15 mouse cellular contexts compared by ENCODE assay signal in the genomic region with DNA sequence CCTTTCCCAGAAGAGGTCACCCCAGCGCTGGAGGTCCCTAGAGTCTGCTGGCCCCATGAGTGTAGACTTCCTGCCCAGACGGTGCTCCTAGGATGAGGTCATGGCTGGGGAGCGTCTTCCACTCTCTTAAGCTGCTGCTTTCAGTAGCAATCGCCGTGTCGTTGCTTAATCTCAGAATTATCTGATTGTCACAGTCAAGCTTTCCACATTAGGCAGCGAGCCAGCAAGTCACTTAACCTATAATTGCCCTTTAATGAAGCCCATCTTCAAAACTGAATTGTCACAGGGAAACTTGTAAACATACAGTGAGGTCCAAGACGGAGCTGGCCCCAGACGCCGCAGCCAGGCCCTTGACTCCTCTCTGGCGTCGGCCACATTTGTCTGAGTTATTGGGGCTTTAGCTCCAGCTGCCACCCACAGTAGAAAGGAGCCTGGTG.
DNase-seq lines count a peak whose midpoint lies in the region; ATAC-seq lines count a peak whose summit lies in the region.
"Had no signal": no experiment of that assay in that cellular context is flagged by ENCODE, and none has a peak within 500 bp of the region (broad histone marks: within the 10 kb centered on the region; RNA-seq: fewer than 3 reads in every experiment).

No protein-coding gene starts in this region.

- 0 out of 2 replicates have a peak, but pooled peaks have one; percentile 35 for ATAC-seq in heart, embryonic 14.5 days (ENCODE audit: insufficient number of reproducible peaks, insufficient read depth, low FRiP score, low read depth)
- ATAC-seq in kidney, embryonic 16.5 days (ENCODE audit: low FRiP score, low TSS enrichment), result peak; percentile 81
- ATAC-seq in granulocyte monocyte progenitor cell, adult 5-6 weeks (replicated peaks; ENCODE audit: poor library complexity, severe bottlenecking), result no peak
- ATAC-seq in midbrain, embryonic 13.5 days, result no peak
- ATAC-seq in hindbrain, embryonic 12.5 days (ENCODE audit: low FRiP score), result no peak
- ATAC-seq: hindbrain, embryonic 16.5 days had no signal

- no peaks in the 10 kb centered on the region for H3K36me3 ChIP-seq in heart, embryonic 14.5 days (ENCODE audit: control insufficient read depth, insufficient read depth, low read length)
- no peaks in the 10 kb centered on the region for H3K36me3 ChIP-seq in heart, embryonic 10.5 days
- H3K36me3 ChIP-seq in embryonic facial prominence, embryonic 10.5 days (replicated peaks), result no peaks in the 10 kb centered on the region
- H3K36me3 ChIP-seq in kidney, embryonic 16.5 days (ENCODE audit: insufficient read depth, low read length), result no peaks in the 10 kb centered on the region
- no peaks in the 10 kb centered on the region for H3K36me3 ChIP-seq in midbrain, embryonic 13.5 days
- no peaks in the 10 kb centered on the region for H3K36me3 ChIP-seq in hindbrain, embryonic 12.5 days
- H3K36me3 ChIP-seq: forebrain, embryonic 10.5 days had no signal

- H3K9ac ChIP-seq in heart, embryonic 14.5 days (ENCODE audit: low read length), result no peak overlapping the region
- no peak overlapping the region for H3K9ac ChIP-seq in kidney, embryonic 16.5 days (replicated peaks; ENCODE audit: low read length)
- H3K9ac ChIP-seq in midbrain, embryonic 13.5 days (replicated peaks), result no peak overlapping the region
- no peak overlapping the region for H3K9ac ChIP-seq in hindbrain, embryonic 12.5 days

- H3K9me3 ChIP-seq in heart, embryonic 14.5 days (ENCODE audit: control insufficient read depth, low read length), result no peaks in the 10 kb centered on the region
- H3K9me3 ChIP-seq in heart, embryonic 10.5 days, result no peaks in the 10 kb centered on the region
- H3K9me3 ChIP-seq in embryonic facial prominence, embryonic 10.5 days, result no peaks in the 10 kb centered on the region
- H3K9me3 ChIP-seq in kidney, embryonic 16.5 days (ENCODE audit: low read length), result peaks cover 3% of the 10 kb centered on the region
- no peaks in the 10 kb centered on the region for H3K9me3 ChIP-seq in midbrain, embryonic 13.5 days
- peaks cover 3% of the 10 kb centered on the region; the same call in 1 of the 2 replicates for H3K9me3 ChIP-seq in hindbrain, embryonic 12.5 days (replicated peaks)
- H3K9me3 ChIP-seq: forebrain, embryonic 10.5 days had no signal

- WGBS in heart, embryonic 14.5 days, result 27% methylated on average over 12 of the region's 12 CpGs
- WGBS in heart, embryonic 10.5 days, result 45% methylated on average over 12 of the region's 12 CpGs
- 62% methylated on average over 12 of the region's 12 CpGs for WGBS in embryonic facial prominence, embryonic 10.5 days
- 45% methylated on average over 12 of the region's 12 CpGs for WGBS in kidney, embryonic 16.5 days
- WGBS in midbrain, embryonic 13.5 days, result 56% methylated on average over 12 of the region's 12 CpGs
- 72% methylated on average over 12 of the region's 12 CpGs for whole genome bisulfite sequencing in hindbrain, embryonic 12.5 days

- peaks cover 9% of the 10 kb centered on the region for H3K27me3 ChIP-seq in heart, embryonic 14.5 days (ENCODE audit: control insufficient read depth, insufficient read depth, low read length)
- H3K27me3 ChIP-seq in heart, embryonic 10.5 days (ENCODE audit: insufficient read depth, poor library complexity, severe bottlenecking), result peaks cover 40% of the 10 kb centered on the region
- H3K27me3 ChIP-seq in embryonic facial prominence, embryonic 10.5 days (replicated peaks; ENCODE audit: low read depth, poor library complexity, severe bottlenecking), result peaks cover 49% of the 10 kb centered on the region
- H3K27me3 ChIP-seq in kidney, embryonic 16.5 days (ENCODE audit: insufficient read depth, low read length), result no peaks in the 10 kb centered on the region; the same call in 1 of the 2 replicates
- H3K27me3 ChIP-seq in midbrain, embryonic 13.5 days, result peaks cover 16% of the 10 kb centered on the region; the same call in 1 of the 2 replicates
- peaks cover 9% of the 10 kb centered on the region; the same call in 1 of the 2 replicates for H3K27me3 ChIP-seq in hindbrain, embryonic 12.5 days

- H3K4me2 ChIP-seq in heart, embryonic 14.5 days (ENCODE audit: low read length), result no peak overlapping the region
- H3K4me2 ChIP-seq in kidney, embryonic 16.5 days (replicated peaks; ENCODE audit: low read depth, low read length), result no peak overlapping the region
- no peak overlapping the region for H3K4me2 ChIP-seq in midbrain, embryonic 13.5 days (replicated peaks)
- H3K4me2 ChIP-seq in hindbrain, embryonic 12.5 days (replicated peaks), result no peak overlapping the region

- no peak overlapping the region for H3K4me3 ChIP-seq in heart, embryonic 14.5 days (ENCODE audit: control insufficient read depth in 1 of 2, insufficient read depth in 1 of 2, low read depth in 1 of 2, low read length in 2 of 2)
- no peak overlapping the region for H3K4me3 ChIP-seq in heart, embryonic 10.5 days
- no peak overlapping the region for H3K4me3 ChIP-seq in embryonic facial prominence, embryonic 10.5 days
- no peak overlapping the region for H3K4me3 ChIP-seq in kidney, embryonic 16.5 days (ENCODE audit: low read length)
- H3K4me3 ChIP-seq in midbrain, embryonic 13.5 days (replicated peaks), result no peak overlapping the region
- H3K4me3 ChIP-seq in hindbrain, embryonic 12.5 days, result no peak overlapping the region
- H3K4me3 ChIP-seq: forebrain, embryonic 10.5 days; megakaryocyte, embryonic 14.5 days had no signal

- DNase-seq in heart, embryonic 10.5 days (ENCODE audit: low spot score), result no peak
- no peak for DNase-seq in embryonic facial prominence, embryonic 10.5 days (ENCODE audit: low spot score)
- peak; percentile 22 for DNase-seq in lung, postnatal 25 days (ENCODE audit: low spot score)
- DNase-seq: adrenal gland, adult 2 months; cerebellum, adult 11 months; gastrocnemius, postnatal 36 days; right cerebral cortex, adult 18-20 months had no signal

- H3K27ac ChIP-seq in heart, embryonic 14.5 days (replicated peaks in 1 of 2; ENCODE audit: control insufficient read depth in 1 of 2, insufficient read depth in 1 of 2, low read depth in 2 of 2, low read length in 2 of 2), result no peak overlapping the region
- no peak overlapping the region for H3K27ac ChIP-seq in heart, embryonic 10.5 days
- H3K27ac ChIP-seq in embryonic facial prominence, embryonic 10.5 days (replicated peaks), result peak overlapping the region; percentile 57; the same call in 1 of the 2 replicates
- H3K27ac ChIP-seq in kidney, embryonic 16.5 days (ENCODE audit: low read length), result no peak overlapping the region
- H3K27ac ChIP-seq in midbrain, embryonic 13.5 days, result no peak overlapping the region
- H3K27ac ChIP-seq in hindbrain, embryonic 12.5 days, result no peak overlapping the region
- H3K27ac ChIP-seq: forebrain, embryonic 10.5 days had no signal

- peaks cover 0 to 2% of the 10 kb centered on the region in 2 experiments; a peak in 1 of 4 replicates for H3K4me1 ChIP-seq in heart, embryonic 14.5 days (ENCODE audit: control insufficient read depth in 2 of 2, insufficient read depth in 2 of 2, low read length in 2 of 2)
- 0 out of 2 replicates have a peak, but pooled peaks cover 9% of the 10 kb centered on the region for H3K4me1 ChIP-seq in heart, embryonic 10.5 days
- H3K4me1 ChIP-seq in embryonic facial prominence, embryonic 10.5 days, result peaks cover 35% of the 10 kb centered on the region
- H3K4me1 ChIP-seq in kidney, embryonic 16.5 days (ENCODE audit: insufficient read depth, low read length), result peaks cover 18% of the 10 kb centered on the region
- H3K4me1 ChIP-seq in midbrain, embryonic 13.5 days (replicated peaks), result peaks cover 23% of the 10 kb centered on the region
- H3K4me1 ChIP-seq in hindbrain, embryonic 12.5 days, result peaks cover 23% of the 10 kb centered on the region
- H3K4me1 ChIP-seq: megakaryocyte, embryonic 14.5 days had no signal

Comparison
In these comparisons a context has a peak if more than half of its experiments do, and no peak if none do; other contexts are left out.
1. ATAC-seq: peak in heart, embryonic 14.5 days (single experiment) and kidney, embryonic 16.5 days (single experiment); none in granulocyte monocyte progenitor cell, adult 5-6 weeks (single experiment), midbrain, embryonic 13.5 days (single experiment) and hindbrain, embryonic 12.5 days (single experiment).